Mouse (Mus musculus) thymus, postnatal 25 days (tissue): Measurements from ENCODE around the gene Prr5.
A peak's percentile ranks its signal among the peaks of the same experiment; 100 is the strongest.

Experiments used
- DNase-seq: peaks from one replicate; pipeline ENCODE4 v3.0.0; 2022

The Prr5 gene

DNA sequence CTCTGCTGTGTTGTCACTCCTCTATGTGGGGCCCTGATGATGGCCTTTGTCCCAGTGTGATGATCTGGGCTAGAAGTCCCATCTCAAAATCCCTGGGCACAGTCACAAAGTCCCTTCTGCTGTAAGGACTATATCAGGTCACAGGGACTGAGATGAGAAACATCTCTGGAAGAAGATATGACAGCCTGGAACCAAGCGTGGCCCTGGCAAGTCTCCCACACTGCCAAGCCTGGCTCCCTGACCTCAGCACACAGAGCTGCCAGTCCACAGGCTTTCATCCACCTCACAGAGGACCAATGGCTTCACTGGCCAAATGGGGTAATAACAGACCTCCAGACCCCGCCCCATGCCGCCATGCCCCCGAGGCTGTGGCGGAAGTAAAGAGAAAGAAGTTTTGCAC, 10.8 kb upstream of the Prr5 start:
- DNase-seq, result no peak

DNA sequence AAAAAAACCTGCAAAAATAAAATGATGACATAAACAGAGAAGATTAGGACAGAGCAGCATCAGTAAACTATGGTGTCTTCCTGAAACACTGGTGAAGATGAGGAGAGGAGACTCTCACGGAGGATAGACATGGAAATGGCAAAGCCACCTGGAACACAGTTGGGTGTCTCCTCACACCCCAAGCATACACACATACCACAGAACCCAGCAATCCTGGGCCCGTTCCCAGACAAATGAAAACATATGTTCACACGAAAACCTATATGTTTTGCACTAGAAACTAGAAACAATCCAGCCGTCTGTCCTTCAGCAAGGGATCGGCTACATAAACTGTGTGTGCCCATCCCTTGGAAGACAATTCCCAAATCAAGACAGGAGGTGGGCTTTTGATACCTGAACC, 9.6 kb upstream of the Prr5 start:
- DNase-seq, result no peak

DNA sequence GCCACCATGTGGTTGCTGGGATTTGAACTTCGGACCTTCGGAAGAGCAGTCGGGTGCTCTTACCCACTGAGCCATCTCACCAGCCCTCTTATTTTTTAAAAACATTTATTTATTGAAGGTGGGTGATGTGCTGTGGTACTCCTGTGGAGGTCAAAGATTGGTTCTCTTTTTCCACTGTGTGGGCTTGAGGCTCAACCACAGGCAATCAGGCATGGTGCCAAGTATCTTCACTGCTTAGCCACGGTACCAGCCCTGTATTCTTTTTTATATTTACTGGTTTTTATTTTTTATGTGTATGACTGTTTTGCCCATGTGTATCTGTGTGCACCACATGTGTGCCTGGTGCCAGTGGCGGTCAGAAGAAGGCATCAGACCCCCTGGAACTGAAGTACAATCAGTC, 8.1 kb upstream of the Prr5 start:
- DNase-seq, result no peak

DNA sequence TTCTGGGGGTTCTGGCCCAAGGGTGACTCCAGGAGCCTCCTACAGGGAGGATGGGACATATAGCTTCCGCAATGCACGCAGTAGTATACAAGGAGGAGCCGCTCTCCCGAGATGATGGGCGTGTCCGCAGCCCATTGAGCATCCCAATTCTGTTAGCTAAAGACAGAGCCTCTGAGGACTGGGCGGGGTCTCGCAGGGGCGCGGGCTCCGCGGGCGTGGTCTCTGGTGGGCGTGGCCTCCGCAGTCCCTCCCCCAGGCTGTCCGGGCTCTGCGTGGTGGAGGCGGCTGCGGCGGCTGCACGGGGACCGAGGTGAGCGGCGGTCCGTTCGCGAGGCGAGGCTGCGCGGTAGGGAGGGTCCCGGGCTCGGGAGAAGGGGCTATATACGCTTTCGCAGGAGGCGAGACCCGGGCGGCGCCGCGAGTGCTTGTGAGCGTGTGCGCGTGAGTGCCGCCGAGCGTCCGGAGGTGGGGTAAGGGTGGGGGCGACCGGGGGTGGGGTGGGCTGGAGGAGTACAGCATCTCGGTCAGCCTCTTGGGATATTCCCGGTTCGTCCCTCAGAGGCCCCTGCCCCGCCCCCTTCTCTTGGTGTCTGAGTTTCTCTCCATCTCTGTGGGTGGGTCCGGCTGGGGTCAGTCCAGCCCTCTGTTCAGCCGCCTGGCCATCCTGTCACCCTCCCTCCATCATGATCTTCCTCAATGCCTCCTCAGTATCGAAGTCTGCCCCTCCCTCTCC, 6.3 kb upstream of the Prr5 start:
- peak; percentile 79 for DNase-seq

DNA sequence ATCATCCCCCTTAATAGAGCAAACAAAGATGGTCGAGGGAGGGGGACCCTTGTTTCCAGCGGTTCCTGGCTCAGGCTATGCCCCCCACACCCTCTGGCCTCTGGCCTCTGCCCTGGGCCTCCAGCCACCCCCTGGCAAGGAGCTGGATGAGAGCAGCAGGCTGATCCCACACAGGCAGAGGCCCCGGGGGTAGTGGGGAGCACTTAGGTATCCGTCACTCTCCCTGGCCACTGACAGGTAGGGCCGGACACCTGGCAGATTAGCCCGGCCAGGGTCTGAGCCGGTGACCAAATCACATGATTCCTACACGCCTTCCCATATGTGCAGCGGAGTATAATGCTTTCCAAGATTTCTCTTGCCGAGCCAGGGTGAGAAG, 5.7 kb upstream of the Prr5 start:
- no peak for DNase-seq

DNA sequence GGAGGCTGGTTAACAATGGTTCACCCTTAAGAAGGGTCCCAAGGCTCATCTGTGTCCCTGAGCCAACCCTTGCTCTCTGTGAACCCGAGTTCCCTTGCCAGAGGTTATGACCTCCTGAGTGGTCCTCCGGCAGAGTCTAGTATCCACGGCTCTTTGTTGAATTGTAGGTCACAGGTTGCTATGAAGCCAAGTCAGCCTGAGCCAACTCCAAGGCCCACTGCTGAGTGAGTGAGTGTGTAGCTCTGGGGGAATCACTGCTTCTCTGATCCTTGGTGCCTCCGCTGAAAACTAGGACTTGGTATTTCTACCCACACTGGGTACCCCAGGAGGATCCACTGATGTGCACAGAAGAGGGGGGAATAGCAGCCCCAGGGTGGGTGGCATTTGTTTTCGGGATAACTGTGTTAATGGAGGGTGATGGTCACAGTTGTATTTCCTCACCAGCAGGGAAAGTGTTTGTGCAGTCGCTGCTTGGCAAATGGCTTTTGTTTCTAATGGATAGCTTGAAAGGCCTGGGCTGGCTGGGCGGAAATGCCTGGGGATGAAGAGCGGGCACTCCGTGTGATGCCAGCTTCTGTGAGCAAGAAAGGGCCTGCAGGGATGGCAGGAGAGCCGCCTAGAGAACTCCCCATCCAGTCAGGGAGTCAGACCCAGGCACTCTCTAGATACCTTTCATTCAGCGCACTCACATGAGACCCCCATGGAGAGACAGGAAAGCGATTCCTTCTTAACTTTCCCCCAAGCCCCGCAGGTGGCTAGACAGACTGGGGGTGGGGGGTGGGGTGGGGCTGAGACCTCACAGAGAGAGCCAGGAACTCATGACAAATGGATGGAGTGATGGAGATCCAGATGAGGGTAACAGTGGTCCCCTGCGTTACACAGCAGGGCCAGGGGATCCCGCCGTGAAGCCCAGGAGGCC, 4.6 kb upstream of the Prr5 start:
- DNase-seq, result no peak

DNA sequence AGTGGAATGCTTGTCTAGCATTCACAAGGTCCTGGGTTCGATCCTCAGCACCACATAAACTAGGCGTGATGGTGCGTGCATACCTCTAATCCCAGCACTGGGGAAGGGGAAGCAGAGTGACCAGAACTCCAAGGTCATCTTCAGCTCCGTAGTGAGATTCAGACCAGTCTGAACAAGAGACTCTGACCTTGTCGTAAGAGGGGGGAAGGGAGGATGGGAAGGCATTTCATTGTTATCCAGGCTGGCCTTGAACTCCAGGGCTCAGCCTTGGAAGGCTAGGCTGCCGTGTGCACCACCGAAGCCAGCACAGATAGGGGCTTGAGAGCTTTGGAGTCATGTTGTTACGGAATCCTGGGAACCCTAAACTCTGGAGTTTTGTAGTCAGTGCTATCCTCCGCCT, 3.8 kb upstream of the Prr5 start:
- DNase-seq, result no peak

DNA sequence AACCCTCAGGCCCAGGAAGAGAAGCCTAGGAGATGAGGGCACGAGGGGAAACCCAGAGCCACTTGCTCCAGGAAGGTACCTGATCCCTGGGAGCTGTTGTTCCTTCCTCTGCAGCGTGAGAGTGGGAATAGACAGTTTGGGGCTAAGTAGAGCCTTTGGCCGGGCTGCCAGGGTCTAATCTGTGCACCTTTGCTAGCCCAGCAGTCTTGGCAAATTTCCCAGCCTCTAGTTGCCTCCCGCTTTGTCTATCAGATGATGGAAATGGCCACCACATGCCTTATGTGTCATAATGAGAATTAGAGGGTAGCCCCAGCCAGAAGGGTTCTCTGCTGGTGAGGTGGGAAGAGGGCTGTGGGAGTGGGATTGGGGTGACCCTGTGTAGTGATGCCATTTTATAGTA, 3.4 kb upstream of the Prr5 start:
- DNase-seq, result no peak

DNA sequence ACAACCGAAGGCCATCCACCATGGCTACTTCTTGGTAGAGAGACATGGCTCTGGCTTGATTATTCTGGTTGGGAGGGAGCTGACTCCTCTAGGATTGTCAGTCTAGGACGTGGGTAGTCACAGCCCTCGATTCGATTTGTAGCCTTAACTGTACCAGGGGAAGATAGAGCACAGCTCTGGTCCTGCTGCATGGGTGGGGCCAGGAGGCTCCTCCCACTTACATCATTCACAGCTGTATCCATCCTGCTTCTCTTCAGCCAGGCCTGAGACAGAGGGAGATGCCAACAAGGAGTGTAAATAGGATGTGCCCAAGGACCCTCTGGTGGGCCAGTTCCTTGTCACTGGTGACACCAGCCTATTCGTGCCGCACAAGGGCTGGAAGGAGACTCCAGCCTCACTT, 1.8 kb upstream of the Prr5 start:
- DNase-seq, result no peak

DNA sequence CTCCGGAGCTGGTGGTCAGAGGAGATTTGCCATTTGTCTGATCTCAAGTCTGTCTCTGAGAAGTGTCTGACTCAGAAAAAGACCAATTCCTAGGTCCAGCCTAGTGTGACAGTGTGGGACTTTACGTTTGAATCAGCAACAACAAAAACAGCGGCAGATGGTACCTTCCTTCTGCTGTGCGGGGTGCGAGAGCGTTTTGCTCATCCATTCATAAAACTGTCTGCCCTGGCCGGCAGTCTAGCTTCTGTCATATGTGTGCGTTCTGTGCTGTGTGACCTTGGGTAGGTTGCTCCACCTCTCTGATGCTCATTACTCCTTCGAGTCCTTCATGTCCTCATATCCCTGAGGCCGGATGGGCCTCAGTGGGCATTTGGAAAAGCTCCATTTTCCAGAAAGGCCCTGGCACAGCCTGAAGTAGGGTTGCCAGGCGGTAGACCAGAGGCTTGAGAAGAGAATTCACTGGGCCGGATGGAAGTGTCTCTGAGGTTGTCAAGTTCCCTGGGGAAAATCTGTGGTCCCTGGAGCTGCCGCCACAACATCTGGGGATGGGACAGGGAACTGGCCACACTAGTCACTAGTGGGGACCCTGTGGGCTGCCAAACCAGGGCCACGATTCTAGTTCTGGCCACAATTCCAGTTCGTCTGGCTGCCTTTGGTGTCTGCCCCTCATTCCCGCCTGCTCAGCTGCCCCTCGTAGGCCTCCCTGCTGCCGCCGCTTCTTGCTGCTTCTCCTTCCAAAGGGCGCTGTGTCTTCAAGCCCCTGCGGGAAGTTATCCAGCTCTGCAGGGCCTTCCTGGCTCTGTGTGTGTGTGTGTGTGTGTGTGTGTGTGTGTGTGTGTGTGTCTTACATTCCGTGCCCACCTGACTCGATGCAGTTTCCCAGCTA, 594 bp downstream of the Prr5 start:
- DNase-seq, result no peak

DNA sequence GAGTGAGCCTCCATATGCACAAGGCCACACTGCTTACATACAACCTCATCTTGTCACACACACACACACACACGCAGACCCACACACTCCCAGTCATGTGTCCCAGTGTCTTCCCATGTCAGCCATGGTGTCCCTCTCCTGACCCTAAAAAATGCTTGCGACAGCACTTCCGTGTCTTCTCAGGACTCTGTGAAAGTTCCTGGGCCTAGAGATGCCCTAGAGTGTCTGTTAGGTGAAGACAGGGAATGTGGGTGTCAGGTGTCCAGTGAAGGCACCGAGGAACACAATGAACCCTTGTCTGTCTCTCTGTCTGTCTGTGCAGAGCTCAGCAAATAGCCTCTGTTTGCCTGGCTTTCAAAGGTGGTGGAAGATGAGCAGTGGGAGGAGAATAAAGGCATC, 1.2 kb downstream of the Prr5 start:
- DNase-seq, result no peak

DNA sequence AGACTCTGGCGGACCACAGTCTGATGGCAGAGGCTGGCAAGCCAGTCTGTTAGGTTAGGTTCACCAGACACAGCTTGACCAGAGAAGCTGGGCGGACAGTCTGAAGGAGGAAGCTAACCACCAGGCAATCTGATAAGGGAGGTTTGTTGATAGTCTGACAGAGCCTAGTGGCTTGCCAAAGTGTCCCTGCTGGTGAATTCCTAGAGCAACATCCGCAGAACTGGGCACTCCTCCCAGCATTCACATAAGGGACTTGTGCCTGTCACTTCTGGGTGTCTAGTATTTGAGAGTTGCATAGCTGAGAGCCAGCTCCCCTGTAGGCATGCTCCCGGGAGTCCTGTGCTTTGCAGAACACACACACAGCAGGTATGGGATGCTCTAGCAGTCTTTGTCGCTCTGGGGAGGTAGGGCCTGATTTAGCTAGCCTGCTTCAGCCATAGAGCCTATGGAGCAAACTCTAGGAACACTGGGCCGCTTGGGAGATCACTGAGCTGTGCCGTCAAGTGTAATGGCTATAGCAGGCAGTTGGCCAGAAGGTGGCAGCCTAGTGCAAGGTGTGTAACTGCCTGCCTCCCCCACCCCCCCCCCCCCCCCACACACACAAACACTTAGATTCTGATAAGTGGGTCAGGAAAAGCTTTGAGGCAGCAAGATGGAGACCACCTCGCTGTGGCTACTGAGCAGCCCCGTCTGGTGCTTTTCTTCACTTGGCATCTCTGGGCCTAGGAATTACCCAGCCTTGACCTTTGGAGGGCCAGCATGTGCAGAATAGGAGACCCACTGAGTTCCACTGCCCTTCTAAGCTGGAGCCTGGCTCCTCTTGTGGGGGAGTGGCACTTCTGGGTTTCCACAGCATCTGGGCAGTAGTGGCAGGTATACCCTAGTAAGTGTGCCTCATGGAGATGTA, 2.2 kb downstream of the Prr5 start:
- peak; percentile 35 for DNase-seq

DNA sequence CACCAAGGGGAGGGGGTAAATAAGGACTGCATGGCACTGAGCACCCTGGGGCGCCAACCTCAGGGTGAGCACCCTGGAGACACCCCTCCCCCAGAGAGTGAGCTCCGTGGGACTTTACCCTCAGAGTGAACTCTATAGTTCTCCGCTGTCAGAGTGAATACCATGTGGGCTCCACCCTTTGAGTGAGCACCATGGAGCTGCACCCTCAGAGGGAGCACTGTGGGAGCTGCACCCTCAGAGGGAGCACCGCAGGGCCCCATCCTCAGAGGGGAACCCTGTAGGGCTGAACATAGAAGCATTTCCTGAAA, 2.8 kb downstream of the Prr5 start:
- DNase-seq, result no peak

DNA sequence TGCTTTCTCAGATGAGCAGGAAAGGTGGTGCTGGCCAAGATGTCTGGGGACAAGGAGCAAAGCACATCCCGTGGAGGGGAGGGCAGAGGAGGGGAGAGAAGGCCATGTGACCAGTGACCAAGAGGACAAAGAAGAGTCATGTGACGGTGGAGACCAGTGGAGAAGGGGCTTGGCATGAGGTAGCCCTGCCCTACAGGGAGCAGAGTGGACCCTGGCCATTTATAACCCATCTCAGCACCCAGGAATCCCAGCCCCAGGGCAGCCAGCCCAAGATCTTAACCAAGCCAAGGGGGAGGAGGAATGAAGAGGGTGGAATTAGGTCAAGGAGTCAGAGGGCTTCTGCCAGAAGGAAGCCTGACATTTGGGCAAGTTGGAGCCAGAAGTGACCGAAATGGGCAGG, 3.2 kb downstream of the Prr5 start:
- no peak for DNase-seq

DNA sequence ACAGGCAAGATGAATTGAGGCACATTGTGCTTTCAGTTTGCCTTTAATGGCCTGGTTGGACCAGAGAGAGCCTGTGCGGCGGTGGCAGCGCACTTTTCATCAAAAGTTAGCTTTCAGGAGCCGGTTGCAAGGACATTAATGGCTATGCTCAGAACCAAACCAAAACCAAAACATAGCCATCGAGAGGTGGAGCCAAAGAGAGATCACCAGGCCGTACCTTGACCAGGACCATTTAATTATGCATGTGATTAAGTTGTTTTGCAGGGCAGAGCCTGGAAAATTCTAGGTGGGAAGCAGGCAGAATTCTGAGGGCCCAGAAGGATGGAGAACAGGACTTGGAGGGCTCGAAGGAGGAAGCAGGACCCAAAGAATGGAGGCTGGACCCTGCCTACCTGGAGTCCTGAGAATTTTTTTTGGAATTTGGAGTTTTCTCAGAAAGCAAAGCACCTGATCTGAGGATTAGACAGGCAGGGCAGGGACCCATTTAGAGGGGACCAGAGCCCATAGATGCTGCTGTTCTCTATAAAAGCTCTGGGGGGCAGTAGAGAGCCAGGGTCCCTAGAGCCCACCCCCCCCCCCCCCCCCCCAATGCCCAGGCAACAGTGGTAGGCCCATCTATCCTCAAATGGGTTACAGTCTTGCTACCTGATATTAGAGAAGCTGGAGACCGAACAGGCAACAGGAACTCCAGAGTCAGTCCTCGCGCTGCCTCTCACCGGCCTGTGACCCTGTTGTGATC, 5.1 kb downstream of the Prr5 start:
- DNase-seq, result no peak

DNA sequence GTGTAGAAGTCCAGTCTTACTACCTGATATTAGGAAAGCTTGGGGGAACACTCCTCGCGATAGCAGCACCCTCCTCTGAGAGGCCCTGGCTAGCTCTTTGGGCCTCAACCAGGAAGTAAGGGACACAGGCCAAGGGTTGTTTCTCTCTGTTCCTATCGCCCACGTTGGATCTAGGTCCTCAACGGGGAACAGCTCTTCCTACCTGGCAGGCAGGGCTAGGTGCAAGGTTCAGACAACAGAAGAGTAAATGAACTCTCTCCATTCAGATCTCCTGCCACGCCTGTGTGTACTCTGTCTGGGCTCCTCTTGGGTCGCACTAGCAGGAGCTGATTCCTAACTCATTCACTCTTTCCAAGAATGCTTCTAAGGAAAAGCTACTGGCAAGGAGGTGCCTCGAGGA, 5.9 kb downstream of the Prr5 start:
- no peak for DNase-seq

DNA sequence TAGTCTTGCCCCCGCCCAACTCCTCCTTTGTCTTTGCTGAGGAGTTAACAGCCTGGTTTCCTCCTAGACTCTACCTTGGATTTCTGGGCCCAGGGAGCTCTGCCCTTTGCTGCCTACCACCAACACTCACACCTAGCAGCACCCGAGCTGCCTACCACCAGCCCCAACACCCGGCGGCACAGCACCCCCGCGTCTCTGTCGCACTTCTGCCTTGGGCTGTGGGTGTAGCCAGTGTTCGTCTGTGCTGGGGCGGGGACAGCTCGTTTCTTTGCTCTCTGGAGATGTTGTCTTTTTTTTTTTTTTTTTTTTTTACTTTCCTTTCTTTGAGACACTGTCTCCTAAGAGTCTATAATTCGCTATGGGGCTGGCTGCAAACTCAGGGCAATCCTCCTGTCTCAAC, 8.5 kb downstream of the Prr5 start:
- DNase-seq, result no peak

DNA sequence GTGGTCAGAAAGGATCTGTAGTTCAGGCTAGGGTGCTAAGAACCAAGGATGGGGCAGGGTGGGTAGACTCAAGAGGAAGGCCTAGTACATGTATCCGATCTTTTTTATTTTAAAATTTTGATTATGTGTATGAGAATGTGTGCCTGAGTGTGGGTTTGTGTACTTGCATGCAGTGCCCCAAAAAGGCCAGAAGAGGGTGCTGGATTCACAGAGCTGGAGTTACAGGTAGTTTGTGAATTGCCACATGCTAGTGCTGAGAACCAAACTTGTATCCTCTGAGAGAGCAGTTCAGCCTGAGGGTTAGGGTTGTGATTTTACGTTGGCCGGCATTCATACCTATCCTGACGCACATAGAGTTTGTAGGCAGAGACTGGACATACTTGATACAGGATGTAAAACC, 9.7 kb downstream of the Prr5 start:
- peak; percentile 6 for DNase-seq

DNA sequence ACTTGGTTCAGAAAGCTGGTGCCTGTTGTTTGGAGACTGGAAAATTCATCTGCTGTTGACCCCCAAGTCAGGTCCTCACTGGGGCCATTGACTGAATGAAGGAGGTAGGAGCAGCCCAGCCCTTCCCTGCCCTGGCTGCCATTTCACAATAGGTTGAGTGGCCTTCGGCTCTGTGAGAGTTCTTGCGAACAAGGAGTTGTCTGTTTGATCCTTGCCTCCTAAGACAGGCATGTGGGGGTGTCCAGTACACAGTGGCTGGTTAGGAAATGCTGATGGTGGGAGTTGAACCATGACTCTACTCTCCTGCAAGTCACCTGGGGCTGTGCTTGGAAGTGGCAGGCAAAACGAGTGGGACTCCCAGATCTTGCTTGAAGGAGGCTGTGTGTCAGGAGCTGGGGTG, 10.4 kb downstream of the Prr5 start:
- DNase-seq, result no peak

DNA sequence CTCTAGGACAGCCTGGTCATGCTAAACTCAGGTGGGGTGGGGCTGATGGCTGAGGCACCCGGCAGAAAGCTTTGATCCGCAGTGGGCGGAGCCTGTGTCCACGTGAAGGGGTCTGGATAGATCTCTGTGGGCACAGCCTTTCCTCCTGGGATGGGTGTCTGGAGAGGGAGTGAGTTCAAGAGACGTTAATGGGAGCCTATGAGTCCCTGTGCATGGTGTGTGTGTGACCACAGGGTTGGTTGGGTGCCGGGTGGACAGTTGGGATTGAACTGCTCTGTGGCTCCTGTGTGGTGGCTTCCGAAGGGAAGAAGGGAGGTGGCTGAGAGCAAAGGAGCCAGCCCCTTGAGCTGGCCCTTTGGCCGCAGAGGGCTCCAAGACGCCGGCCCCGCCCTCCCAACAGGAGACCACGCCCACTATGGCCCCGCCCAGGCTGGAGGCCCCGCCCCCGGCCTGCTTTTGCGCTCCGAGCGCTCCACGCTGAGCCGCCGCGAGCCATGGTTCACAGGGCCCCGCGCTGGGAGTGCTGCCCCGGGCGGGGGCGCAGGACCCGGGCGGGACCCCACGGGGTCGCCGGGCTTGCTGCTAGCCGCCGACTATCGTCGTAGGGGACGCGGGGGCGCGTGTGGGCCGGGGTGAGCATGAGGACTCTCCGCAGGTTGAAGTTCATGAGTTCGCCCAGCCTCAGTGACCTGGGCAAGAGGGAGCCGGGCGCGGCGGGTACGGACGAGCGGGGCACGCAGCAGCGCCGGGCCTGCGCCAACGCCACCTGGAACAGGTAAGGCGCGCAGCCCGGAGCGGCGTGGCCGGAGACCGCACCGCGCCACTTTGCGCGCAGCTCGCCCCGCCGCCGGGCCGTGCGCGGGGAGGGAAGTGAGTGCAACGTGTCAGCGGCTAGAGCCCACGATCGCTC, 11.4 kb downstream of the Prr5 start:
- peak; percentile 75 for DNase-seq
